Mouse (Mus musculus) inflammation-experienced regulatory T-cells, adult 6 months (primary cell): ENCODE data around the gene Ibtk. TPM values are rescaled to one million over a fixed set of nuclear protein-coding genes. Genes with fewer than 3 reads are reported as not detected.
"Not testable (repeated sequence)": the region's sequence is repeated elsewhere in the genome, so short reads cannot be mapped to it uniquely, and the experiment has no call there.

ENCODE experiments used
- ATAC-seq: one replicate; pipeline ENCODE4 v1.8.0; 2017
- polyA plus RNA-seq, 3 experiments: library from polyadenylated mRNA; unstranded; fragments of 100-300 nt; shearing (Covaris generic); gene quantifications; one replicate each; pipeline ENCODE4 v1.2.1; 2017

Gene Ibtk
- 10 to 100 TPM; 21.0 to 24.0 (median 21.3) TPM for polyA plus RNA-seq

GRCm38 (mm10) chr9:85749142-85749921 is at the start of gene Ibtk:
Gene Ibtk, minus strand, starts transcription at chr9:85749334.
- ATAC-seq, result peak; percentile 84

DNA sequence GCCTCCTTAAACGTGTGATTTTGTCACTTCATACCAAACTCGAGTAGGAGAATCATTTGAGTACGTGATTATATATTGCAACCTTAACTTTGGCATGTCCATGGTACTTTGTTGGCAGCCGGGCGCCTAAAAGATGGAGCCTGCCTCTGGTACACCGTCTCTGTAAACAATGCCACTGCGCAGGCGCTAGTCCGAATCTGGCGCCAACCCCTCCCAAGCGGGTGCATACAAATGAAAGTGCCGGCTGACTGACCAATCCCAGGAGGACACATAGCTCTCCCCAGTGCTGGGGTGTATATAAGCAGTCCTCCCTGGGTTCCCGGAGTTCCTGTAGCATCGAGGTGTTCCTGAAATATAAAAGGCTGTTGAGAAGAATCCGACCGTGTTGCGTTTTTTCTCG is 42.4 kb upstream of the Ibtk start:
- ATAC-seq, result not testable (repeated sequence)

- no peak for ATAC-seq
These were observed 31.1 kb upstream of the Ibtk start for GRCm38 (mm10) chr9:85780249-85780648.

- no peak for ATAC-seq
These were observed 30.3 kb upstream of the Ibtk start for GRCm38 (mm10) chr9:85779458-85779857.

DNA sequence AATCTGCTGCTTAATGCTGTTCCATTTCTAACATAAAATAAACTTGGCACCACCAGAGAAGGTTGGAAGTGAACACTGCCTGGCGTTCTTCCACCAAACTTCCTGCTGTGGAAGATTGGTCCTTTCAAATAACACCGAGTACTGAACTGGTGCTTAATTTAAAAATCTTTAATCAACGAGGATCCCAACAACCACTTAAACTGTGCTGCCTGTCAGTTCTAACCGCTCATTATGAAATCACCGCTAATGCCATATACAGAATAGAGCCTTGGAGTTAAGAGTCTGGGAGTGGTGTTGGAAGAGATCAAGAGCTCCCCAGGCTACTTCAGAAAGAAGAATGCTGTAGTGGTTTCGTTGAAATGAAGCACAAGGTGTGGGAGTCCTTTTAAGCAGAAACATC is 28.4 kb upstream of the Ibtk start:
- no peak for ATAC-seq

- no peak for ATAC-seq
These were observed 23.1 kb upstream of the Ibtk start for GRCm38 (mm10) chr9:85772280-85772679.

DNA sequence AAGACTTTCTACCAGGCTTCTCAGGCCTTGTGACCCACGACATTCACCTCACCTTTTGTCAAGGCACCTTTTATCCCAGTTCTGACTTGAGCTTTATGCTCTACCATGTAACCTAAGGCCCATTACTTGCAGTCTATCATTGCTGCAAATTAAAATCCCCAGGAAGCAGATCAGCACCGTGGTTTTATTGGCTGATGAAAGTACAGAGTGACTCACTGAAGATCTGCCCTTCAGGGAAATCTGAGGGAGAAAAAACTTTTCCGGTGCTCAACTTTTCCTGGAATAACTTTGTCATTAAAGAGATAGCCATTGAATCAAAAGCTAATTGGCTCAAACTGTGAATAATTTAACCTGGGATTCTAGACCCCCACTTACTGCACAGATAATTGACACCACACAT is 22.3 kb upstream of the Ibtk start:
- no peak for ATAC-seq

DNA sequence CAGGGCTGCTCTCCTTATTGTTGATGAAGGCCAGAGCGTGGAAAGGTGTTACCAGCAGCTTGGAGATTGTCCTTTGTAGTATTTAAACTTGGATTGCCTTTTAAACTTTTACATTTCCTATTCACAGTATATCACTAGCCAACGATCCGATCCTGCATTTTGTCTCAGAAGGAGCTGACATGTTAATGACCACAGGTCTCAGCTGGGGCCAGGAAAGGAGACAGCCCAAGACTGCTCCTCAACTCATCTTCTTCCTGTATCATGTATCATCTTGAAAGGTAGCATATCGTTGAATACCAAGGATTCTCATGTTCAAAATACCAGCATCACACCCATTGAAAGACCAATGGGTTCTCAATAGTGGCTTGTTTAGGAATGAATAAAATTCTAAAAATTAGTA is 21.2 kb upstream of the Ibtk start:
- ATAC-seq, result no peak

GRCm38 (mm10) chr9:85769057-85769789 is 20.1 kb upstream of the Ibtk start:
- ATAC-seq, result no peak

- ATAC-seq, result no peak
These were observed 18.1 kb upstream of the Ibtk start for GRCm38 (mm10) chr9:85767255-85767654.

DNA sequence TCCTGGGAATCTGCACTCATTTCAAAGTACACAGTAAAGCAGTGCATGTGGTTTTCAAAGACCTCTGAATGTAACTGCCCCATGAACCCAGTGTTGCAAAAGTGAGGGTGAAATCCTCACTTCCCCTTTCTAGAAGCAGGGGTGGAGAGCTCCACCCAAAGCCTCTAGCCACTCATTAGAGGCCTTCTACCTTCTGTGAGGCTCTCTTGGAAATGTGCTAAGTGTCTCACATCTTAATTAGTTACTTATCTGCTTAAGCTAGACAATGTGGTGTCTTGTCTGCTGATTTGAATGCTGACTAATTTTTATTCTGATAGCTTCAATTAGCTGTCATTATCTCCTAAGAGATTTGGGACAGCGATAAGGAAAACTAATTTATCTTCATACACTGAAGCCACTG is 13.3 kb upstream of the Ibtk start:
- ATAC-seq, result no peak

DNA sequence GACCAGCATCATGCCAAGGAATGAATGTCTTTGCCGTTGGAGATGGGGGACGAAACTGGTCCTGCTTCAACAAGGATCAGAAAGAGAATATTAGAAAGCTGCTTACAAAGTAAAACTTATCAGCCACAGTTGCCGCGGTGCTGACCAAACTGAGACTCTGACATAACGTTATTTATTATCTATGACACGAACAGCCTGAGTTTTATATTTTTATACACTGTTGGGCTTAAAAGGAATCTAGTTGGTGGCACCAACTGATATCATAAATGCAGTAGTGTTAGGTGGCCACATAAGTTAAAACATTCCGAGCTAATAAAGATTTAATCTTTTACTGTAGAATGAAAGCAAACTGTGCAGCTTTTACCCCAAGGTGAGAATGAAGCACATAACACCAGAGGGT is 1.7 kb upstream of the Ibtk start:
- ATAC-seq, result no peak

DNA sequence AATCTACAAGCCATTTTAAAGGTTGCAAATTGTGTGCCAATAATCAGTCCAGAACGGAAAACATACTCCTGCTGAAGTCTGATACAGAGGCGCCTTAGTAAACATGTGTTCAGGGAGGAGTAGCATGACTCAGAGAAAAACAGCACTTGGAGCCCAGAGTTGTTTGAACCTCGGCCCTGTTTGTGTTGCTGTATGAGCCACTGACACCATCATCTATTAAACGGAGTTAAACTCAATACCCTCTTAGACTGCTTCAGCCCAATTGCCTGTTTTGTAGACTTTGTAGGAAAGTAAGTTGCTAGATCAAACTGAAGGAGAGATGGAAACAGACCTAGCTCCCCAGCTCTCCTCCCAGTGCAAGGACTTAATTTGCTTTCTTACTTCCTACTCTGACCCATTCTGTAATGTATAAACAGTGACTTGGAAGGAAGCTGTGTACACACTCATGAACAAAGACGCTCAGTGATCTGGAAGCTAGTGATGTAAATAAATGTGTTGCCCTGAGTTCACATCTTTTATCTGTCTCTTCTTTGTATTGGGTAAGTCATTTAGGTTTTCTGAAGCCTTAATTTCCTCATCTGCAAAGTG is 882 bp upstream of the Ibtk start:
- peak; percentile 6 for ATAC-seq

DNA sequence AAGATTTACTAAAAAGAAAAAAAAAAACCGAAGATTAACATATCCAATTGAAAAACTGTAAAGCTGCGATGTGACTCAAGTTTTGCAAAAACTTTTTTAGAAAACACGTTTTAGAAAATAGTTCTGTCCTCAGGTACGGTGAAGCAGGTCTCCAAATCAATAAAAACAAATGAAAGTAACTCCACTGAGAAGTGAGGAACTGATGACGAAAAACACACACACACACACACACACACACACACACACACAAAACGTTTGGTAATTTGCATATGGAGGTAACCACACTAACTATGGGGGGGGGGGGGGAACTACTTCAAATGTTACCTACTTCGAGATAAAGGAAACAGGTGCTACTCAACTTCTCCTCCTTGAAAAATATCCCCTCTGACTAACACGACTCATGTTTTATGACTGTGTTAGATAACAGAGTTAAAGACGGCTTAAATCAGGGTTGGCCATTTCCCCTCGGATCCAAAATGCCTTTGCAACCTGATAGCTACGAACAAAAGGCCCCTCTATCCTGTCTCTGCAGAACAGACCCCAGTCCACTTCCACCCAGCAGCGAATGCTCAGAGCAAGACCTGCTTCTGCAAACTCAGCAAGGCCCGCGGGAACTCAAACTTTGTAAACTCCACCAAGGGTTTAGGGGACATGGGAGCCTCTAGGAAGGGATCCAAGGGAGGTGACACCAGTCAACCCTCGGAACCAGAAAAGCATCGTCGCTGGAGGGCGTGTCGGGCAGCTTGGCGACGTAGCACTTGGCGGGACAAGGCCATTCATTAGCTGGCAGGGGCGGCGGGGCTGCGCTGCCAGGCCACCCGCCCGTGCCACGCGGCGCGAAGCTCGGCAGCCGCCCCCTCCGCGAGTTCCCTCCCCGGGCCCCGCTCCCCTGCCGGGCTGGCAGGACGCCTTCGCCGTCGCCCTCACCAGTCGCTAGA is 661 bp downstream of the Ibtk start:
- peak; percentile 54 for ATAC-seq

- no peak for ATAC-seq
These were observed 3.6 kb downstream of the Ibtk start for GRCm38 (mm10) chr9:85745566-85745965.

DNA sequence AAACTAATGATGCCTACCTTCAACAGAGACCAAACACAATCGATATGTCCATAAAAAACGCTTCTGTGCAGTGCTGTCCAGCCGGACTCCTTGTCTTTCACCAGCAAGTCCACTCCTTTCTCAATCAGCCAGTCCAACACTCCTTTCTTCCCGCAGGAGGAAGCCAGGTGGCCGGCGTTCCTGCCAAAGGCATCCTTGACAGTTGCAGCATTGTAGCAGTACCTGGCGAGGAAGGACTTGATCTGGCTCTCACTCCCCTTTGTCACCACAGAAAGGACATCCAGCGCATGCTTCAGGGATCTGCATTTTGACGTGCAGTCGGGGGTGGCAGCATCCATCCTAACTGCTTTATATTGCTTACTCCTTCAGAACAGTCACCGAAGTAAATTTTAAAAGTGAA is 5.8 kb downstream of the Ibtk start:
- ATAC-seq, result no peak

DNA sequence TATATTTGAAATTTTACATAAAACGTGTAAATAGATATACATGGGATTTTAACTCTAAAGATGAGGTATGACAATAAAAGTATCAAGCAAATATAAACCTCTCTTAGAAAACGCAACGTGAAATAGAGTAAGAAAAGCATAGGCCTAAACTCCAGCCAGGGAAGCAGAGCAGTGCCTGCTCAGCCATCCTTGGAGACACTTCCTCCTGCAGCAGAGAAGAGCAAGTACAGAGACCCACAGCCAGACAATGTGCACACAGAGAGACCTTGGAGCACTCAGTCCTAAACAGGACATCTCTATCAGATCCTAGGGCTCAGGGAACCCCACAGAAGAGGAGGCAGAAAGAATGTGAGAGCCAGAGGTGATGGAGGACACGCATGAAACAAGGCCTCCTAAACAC is 7.0 kb downstream of the Ibtk start:
- no peak for ATAC-seq

DNA sequence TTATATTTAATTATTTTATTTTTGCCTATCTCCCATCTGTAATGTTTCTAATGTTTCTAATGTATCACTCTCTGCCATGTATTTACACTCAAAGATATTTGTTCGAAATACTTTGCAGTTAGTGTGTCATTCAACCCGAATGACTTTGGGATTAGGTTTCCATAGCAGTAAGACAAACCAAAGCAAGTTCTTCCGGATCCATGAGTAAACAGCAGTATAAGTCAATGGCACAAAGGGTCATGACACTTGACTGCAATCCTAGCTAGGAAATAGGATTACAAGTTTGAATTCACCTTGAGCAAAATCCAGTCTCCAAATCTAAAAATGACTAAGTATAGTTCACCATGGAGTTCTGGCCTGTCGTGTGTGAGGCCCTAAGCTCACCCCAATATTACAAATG is 9.9 kb downstream of the Ibtk start:
- no peak for ATAC-seq

- no peak for ATAC-seq
These were observed 14.3 kb downstream of the Ibtk start for GRCm38 (mm10) chr9:85734821-85735220.

- ATAC-seq, result no peak
These were observed 25.1 kb downstream of the Ibtk start for GRCm38 (mm10) chr9:85724078-85724477.

- ATAC-seq, result no peak
These were observed 31.8 kb downstream of the Ibtk start for GRCm38 (mm10) chr9:85717336-85717735.

- no peak for ATAC-seq
These were observed 41.8 kb downstream of the Ibtk start for GRCm38 (mm10) chr9:85707302-85707701.

DNA sequence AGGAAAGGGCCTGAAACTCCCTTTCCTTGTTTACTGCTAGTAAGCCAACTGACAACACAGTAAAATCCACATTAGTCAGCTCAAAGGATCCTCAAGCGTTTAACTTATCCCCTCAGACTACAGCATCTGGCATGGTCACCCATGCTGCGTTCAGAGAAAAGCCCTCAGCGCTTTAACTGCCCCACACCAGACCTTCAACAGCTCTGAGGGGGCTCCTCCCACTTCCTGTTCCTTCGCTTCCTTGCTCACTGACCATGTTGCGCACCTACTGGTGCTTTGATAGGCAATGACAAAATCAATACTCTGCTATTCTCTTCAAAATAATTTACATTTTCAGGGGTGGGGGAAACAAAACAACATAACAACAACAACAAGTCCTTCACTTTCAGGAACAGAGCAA is 47.2 kb downstream of the Ibtk start:
- ATAC-seq, result no peak
